Mouse (Mus musculus) heart, postnatal 0 days (tissue): Measurements from ENCODE around the gene Pdlim4.
"Not testable (repeated sequence)": the region's sequence is repeated elsewhere in the genome, so short reads cannot be mapped to it uniquely, and the experiment has no call there.

Source experiments
- CTCF ChIP-seq: IDR thresholded peaks from 2 replicates; pipeline ENCODE4 v1.5.1; 2016; ENCODE audit warnings: antibody characterized with exemption, control low read depth, low read depth
- EP300 ChIP-seq: IDR thresholded peaks from 2 replicates; pipeline ENCODE4 v1.6.1; 2016; ENCODE audit warnings: antibody characterized with exemption, low read depth

- TF ChIP-seq CTCF, EP300: not testable (repeated sequence)
Measured at GRCm38 (mm10) chr11:54006362-54006761, 62.5 kb downstream of the Pdlim4 start.
